Mouse (Mus musculus) thymus, postnatal 10 days (tissue): ENCODE data around the gene Pcca.

Experiments
- DNase-seq, 2 experiments: peaks; one replicate each; pipeline ENCODE4 v3.0.0; 2021; ENCODE audit warnings: low spot score in 2 of 2

Gene Pcca

DNA sequence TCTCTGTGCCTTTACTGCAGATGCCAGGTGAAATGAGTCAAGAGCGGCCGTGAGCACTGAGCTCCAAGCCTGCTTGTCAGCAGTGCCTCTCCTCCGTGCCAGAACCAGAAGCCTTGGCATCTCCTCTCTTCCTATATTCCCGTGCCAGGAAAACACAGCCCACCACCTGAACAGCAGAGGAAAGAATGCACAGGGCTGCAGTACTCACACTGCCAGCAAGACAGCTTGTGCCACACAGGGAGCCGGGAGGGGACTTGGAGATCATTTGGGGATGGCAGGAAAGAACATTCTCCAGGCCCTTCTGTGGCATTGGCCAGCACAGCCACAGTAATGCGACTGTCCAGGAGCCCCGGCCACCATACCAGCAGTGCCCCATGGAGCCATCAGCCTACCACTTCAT, 351.8 kb downstream of the Pcca start:
- DNase-seq: no peak

DNA sequence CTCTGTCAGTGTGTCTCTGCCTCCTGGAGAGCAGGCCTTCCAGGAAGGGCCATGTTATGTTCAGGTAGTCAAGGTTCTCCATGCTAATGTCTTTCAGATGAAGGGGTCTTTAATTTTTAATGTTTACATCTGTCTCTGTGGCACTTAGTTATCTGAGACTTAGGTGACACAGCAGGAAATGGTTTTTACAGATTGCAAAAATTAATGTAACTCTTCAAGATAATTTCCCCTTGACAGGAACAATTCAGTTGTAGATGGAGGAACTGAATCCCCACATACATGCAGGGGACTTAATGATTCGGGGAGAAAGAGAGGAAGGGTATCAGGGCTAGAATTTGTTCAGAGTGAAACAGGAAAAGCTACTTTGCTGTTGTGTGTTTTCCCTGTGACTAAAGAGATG, 353.2 kb downstream of the Pcca start:
- no peak for DNase-seq

DNA sequence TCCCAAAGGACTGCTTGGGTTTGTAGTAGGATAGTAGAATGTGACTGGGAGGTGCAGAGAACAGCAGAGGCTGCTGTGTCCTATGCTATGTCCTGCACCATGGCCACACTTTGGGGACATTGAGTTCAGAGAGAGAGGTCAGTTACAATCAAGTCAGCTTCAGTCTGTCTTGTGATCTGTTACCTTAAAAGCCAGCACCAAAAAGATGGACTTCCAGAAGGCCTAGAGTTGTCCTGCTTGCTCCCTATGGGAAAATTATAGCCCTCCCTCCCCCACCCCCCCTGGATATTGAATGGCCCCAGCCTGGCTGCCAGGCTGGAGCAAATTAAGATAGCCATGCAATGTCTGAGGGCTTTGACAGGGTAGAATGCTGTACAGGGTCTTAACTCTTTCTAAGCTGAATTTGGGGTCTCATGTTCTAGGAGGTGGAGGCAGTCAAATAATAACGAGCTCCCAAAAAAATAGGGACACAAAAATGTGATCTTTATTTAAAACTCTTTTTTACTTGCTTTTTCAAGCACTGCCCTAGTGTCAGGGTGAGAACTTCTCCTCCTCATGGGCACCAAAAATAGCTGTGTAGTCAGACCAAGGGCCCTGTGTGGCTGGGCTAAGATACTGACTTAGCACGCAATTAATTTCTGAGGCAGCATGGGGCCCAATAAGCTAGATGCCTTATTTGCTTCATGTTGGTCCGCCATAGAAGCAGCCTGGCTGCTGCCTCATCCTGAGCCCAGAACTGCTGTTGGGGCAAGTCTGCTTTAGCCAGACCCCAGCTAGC, 353.8 kb downstream of the Pcca start:
- no peak for DNase-seq

DNA sequence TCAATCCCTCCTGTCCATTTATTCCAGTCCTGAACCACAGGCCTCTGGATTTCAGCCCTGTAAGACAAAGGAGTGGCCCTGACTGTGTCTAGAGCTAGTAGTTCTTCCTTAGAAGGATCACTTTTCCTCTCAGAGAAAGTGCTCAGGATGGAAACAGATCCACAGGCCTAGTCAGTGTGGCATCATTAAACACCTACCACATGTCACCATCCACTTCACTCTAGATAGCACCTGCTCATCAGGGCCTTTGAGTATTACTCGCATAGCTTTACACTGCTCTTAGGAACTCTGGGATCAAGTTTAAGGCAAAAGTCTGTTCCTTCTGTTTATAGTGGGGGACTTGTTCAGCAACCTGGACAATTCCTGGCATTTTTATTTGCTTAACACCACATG, 354.4 kb downstream of the Pcca start:
- no peak for DNase-seq

DNA sequence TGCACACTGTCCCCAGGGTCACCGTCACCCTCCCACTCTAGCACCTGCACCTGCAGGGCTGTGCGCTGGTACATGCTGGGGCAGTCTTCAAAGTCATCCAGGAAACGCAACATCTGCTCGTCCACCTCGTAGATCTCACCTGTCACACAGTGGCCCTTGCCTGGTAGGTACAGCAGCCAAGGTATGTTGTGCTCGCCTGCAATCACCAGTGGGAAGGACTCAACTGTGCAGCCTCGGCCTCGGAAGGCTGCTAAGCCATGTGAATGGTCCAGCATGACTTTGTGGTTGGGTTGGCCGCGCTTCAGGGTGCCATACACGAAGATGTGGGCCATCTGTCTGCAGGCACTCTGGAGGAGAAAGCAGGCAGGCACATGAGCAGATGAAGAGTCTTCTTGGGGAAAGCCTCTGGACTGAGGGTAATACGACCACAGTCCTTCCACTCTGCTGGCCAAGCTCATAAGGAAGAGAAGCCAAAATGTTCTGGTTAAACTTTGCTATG, 357.4 kb downstream of the Pcca start:
- no peak for DNase-seq

DNA sequence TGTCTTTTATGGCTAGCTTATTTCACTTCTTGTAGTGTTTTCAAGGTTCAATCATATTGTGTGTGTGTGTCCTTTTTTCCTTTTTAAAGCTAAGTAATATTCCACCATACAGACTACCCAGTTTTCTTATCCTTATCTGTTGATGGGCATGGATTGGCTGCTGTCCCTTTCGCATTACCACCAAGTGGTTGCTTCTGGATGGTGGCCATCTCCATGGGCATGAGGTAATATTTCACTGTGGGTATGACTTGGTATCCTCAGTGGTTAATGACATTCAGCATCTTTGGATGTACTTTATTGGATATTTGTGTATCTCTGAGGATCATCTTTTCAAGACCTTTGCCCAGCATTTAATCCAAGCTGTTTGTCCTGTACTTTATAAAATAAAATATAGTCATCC, 362.0 kb downstream of the Pcca start:
- no peak for DNase-seq

DNA sequence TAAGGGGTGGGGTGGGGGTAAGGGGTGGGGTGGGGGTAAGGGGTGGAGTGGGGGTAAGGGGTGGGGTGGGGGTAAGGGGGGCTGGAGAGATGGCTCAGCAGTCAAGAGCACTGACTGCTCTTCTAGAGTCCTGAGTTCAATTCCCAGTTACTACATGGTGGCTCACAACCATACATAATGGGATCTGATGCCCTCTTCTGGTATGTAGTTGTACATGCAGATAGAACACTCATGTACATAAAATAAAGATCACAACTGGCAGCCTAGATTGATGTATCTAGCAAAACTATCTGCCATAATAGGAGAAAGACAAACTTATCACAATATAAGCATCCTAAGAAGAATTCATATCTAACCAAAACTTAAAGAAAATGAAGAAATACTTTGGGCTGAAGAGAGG, 364.4 kb downstream of the Pcca start:
- no peak for DNase-seq

DNA sequence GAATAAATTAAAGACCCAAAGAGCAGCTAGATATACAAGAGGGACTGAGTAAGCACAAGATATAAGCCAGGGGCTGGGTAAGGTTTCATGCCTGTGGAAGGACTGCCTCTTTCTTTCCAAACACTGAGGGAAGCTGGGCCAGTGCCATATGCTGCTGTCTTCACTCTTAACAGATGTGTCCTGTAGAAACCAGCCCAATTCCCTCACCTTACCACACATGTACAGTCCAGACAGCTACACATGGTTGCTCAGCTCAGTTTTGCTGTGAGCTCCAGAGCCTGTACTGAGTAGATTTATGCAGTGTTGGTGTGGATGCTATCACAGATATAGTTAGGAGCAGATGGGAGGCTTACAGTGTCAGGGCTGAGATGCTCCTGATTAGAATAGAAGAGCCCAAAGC, 366.6 kb downstream of the Pcca start:
- no peak for DNase-seq

DNA sequence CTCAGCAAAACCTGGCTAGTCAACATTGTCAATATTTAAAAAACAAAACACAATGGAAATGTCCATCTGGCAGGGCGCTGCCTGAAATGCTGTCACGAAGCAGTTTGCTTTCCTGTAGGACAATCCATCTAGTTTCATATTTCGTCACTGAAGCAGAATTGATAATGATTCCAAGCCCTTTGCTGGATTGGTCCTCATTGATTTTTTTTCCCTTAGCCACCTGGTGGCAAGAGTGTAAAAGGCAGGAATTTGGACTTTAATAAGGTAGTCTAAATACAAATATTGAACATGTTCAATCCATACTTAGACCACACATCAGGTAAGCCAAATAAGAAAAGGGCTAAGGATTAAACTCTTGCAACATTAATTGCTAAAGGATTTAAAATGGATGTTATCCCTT, 367.1 kb downstream of the Pcca start:
- no peak for DNase-seq

DNA sequence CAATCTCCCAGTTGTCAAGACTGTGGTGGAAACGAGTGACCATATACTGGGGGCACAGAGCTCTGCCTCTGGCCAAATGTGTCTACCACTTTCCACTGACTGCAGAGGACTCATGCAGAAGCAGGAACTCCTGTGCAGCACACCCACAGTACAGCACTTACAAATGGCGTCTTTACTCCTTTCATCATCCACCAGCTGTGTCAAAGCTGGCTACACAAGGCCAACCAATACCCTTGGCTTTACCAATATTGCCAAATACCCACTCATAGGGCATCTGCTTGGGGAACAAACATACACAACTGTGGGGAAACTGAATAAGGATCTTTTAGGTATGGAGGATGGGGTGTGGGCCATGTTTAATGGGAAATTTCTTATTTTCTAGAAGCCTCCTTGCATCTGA, 367.6 kb downstream of the Pcca start:
- no peak for DNase-seq

DNA sequence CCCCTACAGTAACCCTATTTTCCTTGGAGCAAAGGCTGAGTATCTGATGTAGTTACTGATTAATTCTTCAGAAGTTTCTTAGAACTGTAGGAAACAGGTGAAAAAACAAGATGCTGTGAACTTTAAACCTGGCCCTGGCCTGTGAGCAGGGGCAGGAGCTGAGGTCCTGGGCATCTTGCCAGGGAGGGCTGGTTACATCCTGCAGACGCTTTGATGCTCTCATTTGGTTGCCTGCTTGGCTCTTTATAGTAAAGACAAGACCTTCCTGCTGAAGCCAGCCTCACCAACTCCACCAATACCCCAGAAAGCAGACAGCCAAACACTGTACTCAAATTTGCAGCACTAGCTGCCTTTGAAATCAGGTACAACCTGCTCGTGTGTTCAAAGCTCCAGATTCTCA, 368.0 kb downstream of the Pcca start:
- peak in 1 of 2 experiments; percentile 13 for DNase-seq

DNA sequence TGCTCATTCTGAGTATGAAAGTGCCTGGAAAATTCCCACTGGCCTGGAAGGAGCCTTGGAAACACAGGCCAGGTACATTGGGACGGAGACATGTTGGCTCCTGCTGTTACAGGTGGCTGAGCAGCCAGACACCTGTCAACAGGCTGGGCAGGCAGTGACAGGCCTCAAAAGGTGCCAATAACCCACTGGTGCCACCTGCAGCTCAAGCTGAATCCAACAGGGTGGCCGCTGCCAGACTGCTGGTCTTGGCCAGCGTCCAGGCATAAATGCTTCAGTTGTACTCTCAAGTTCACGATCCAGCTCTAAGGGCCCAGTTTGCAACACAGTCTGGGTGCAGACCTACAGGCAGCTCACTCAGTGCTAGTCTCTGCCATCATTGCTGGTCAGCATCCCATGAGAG, 368.8 kb downstream of the Pcca start:
- DNase-seq: no peak

DNA sequence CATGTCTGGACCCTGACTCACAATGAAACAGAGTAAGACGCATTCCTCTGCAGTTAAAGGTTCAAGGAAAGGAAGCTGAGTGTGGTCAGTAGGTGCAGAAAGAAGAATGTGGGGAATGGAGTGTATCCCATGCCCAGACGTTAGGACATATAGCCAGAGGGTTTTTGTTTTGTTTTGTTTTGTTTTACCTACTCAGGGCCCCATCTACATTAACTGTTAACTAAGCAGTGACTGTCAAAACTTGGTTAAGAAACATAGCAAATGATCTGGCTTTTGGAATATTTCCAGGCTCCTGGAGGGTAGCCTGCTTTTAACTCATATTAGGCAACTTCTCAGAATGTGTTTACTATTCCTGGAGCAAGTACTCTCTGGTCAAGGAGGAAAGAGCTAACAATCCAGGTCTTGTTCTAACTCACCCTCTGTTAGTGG, 369.8 kb downstream of the Pcca start:
- no peak for DNase-seq

DNA sequence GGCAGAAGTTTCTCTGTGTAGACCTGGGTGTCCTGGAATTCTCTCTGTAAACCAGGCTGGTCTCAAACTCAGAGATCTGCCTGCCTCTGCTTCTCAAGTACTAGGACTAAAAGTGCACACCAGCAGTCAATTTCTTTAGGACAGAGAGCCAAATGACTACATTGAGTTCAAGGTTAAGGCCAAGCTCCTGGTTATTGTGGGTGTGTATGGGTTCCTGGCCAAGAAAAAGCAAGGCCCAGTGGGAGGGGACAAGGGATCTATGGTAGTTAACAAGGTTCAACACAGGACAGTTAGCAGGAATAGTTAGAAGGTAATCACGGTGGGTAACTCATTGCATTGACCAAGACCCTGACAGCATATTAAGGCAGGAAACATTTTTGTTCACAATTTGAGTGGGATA, 370.9 kb downstream of the Pcca start:
- no peak for DNase-seq

DNA sequence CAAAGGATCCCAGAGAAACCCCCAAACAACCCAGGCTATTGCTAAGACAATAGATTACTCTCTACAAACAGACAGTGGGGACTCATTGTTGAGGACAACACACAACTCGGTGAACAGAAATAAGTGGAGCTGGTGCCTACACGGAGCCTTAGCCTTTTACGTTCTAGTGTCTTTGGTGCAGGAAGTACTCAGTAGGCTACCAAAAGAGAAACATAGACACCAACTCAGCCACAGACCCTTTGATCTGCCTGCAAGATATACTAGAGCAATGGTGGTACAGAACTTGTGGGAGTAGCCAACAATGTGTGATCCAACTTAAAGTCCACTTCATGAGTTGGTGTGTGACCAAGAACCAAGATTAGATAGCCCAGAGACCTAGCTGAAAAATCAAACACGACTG, 374.0 kb downstream of the Pcca start:
- DNase-seq: no peak

DNA sequence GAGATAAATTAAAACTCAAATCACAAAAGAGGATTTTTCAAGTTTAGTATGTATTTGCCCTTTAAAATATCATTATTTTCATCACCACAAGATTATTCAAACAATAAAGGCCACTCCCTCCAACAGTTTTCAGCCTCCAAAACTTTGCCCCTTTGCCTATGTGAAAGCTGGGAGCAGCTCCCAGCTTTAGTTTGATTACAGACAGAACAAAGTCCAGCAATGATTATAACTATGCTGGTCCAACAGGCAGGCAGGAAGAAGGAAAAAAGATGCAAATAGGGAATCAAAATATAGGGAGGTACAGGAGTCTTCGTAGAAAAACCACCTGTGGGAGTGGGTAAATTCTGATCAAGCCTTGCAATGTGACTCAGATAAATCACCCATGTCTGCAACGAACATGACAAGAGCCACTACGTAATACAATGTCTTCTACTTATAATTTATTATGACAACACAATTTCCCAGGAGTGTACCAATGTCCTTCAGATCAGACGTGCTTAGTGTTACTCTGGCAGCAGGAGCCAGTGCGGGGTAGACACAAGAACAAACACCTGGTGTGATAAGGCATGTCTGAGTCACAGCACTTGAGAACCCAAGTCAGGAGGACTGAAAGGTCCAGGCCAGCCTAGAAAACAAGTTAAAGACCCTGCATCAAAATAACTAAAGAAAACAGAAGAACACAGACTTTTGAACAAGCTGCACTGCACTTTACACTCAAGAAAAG, 375.4 kb downstream of the Pcca start:
- no peak for DNase-seq

DNA sequence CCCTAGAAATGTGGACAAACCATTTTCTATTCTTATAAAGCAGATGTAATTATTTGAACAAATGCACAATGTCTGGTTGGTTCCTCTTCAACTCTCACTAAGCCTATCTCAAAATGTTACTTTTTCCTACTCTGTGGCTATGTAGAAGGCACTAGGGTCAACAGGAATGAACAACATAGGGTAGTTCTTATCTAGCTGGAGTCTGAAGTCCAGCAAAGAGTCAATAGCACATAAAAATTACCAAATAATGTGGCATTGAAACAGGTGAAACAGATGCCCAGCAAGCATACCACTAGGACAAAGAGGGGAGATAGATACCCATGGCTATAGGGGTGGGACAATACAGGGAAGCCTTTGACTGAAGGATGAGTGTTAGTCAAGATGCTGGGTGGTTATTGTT, 377.1 kb downstream of the Pcca start:
- DNase-seq: no peak

DNA sequence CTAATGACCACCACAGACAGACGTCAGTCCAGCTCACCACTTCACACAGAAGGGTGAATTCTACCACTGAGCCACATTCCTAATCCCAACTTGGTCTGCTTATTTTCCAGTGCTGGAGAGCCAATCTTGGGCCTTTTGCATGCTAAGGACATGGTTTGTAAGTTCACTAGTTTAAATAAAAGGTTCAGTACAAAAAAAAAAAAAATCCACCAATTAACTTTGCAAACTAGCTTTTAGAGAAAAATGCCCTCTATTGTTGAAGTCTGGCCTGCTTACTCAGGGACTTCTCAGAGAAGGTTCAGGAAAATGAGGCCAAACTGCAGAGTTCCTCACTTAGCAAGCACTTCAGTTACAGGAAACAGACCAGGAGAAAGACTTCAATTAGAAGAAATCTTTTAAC, 378.0 kb downstream of the Pcca start:
- no peak for DNase-seq

DNA sequence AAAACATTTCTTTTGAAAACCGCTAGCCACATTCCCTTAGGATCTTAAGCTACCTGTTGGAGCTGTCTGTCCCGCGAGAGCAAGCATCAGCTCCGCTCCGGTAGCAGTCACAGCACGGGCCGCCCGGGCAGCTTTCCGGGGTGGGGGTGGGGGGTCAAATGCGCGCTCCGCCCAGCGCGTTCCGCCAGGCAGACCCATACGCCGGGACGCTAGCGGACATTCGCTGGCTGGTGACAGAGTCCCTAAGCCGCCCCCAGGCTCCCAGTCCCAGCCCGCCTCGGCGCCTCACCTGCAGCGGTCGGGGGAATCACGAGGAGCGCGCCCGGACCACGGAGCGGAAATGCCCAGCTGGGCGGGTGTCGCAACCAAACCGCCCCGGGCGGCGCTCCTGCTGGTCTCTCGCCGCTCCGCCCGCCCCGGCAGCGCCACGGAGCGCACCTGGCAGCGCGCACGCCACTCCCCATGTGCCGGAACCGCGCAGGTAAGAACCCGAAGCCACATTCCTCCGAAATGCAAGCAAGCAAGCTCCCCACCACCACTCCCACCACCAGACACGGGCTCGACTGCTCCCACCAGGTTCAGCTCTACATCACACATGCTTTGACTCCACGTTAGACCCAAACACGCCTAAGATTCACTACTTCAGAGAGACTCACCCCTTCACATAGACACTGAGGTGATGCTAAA, 378.8 kb downstream of the Pcca start:
- peak; percentile 36 to 63 for DNase-seq

DNA sequence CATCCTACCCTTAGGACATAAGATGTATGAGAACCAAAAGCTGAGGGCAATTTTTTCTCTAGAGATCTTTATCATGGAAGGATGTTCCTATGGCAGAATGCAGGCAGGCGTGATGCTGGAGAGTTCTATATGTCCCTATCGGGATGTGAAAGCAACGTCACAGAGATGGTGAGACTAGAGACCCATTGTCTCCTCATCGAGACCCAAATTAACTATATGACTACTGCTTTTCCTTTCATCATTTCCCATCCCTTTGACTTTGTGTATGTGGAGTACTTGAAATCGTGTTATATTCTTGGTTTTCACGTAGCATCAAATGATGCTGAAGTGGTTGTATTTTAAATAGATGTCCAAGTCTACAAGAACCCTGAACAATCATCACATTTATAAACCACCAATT, 379.5 kb downstream of the Pcca start, which contains the start of gene Ggact:
TSS of gene Ggact (minus strand) at position 101 of the 400 bp plus-strand sequence.
- DNase-seq: no peak

DNA sequence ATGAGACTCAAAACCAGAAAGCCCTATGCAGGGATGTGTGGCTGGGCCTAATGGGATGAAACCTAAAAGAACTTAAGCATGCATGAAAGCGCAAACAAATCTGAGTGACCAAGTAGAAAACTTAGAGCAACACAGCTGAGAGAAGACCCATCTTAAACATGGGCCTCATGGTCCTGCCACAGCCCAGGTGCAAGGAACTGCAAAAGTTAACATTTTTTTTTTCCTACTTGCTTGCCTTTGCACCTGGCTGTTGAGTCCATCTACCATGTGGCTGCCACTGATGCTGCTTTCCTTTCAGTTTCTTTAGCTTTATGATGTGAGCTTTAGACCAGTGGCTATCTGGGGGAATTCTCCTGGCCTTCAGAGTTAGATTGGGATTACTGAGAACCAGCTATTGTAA, 383.6 kb downstream of the Pcca start:
- no peak for DNase-seq

DNA sequence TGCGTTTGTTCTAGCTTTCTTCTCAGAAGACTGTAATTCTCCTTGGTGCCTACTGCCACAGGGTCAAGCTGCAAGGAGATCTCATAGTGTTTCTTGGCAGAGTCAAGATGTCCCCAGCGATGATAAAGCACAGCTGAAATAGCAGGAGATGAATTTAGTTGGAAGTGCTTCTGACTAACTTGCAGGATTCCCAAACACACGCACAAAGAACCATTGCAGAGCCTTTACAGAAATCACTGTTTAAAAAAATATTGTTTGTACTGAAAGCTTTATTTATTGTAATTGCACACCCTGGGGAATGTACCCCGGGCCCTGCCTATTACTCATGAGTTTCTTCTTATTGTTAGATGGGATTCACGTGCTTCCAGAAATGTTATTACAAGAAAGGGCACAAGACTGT, 385.9 kb downstream of the Pcca start:
- no peak for DNase-seq

DNA sequence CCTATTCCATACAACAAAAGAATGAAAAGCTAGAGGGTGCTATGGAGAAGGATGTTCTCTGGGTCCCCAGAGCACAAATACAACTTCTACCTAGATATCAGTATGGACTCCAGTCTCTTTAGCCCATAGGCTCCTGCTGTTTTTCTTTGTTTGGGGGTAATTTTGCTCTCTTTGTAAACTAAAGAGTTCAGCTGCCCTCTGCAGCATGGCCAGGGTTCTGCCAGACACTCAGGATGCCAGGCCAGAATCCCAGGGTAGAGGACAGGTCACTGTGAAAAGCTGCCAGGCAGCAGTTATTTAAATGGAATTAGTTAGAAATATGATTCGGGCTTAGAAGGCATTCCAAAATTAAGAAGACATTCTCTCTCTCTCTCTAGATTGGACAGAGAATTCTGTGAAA, 402.3 kb downstream of the Pcca start:
- no peak for DNase-seq
